Mouse (Mus musculus): ENCODE measurements around the gene Mbd3.

DNA sequence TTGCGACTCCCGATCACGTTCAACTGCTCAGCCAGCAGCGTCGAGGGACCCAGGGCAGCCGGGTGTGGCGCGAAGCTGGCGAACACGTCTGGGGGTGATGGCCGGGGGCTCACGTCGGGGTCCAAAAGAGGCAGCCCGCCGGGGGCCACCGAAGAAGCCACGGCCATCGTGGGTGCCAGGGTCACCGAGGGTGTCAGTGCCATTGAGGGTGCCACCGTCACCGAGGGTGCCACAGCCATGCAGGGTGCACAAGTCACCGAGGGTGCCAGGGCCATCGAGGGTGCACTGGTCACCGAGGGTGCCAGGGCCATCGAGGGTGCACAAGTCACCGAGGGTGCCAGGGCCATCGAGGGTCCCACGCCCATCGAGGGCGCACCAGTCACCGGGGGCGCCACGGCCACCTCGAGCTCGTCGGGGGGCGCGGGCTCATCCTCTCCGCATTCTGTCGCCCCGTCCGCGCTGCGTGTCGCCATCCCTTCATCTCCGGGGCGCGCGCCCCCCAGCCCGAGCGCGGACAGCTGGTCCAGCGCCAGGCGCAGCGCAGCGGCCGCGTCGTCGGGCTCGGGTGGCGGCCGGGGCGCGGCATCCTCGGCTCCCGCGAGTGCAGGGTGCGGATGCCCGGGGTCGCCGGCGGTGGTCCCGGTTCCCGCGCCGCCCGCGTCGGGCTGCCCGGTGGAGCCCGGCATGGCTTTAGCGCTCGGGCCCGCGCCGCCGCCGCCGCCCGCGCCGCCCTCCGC, 12.4 kb downstream of the Mbd3 start:
- TF ChIP-seq CTCF (IDR thresholded peaks at IDR 0.05; ENCODE audit: insufficient read depth, low read length) (no peak), POLR2A (IDR thresholded peaks at IDR 0.05; ENCODE audit: borderline replicate concordance, extremely low read depth, low read depth, low read length) (no peak)

Measured in lung, adult 2 months (tissue).